Comparison of ENCODE assay signal across 10 mouse cellular contexts in the genomic region with DNA sequence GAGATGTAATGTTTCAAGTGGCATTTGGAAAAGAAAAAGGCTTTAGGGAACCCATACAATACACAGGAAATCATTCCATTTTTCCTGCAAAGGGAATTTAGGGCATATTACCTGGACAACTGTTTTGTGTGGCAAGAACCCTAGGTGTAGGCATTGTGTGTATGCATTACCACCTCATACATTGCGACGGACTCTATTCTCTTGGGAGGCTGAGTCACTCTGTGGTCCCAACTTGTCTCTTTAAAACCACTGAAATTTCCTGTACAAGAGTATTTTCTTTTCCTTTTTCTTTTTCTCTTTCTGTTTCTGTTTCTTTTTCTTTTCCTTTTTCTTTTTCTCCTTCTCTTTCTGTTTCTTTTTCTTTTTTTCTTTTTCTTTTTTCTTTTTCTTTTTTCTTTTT.
"Had no signal": no experiment of that assay in that cellular context is flagged by ENCODE, and none has a peak within 500 bp of the region (broad histone marks: within the 10 kb centered on the region; RNA-seq: fewer than 3 reads in every experiment).

No protein-coding gene starts in this region.

- H3K36me3 ChIP-seq: limb, embryonic 15.5 days; liver, embryonic 12.5 days had no signal

- ATAC-seq: liver, embryonic 12.5 days had no signal

- DNase-seq: kidney, adult 9 months; kidney, postnatal 36 days; lung, postnatal 4 days; thymus, postnatal 4 days had no signal

- H3K9ac ChIP-seq: limb, embryonic 15.5 days; liver, embryonic 12.5 days; lung, embryonic 14.5 days had no signal

- H3K27me3 ChIP-seq: limb, embryonic 15.5 days; liver, embryonic 12.5 days had no signal

- H3K4me1 ChIP-seq: limb, embryonic 15.5 days; liver, embryonic 12.5 days had no signal

- H3K27ac ChIP-seq: kidney, postnatal 0 days; limb, embryonic 15.5 days; liver, embryonic 12.5 days; stomach, postnatal 0 days had no signal

- H3K4me3 ChIP-seq: limb, embryonic 15.5 days; liver, embryonic 12.5 days; myocyte had no signal

- H3K4me2 ChIP-seq: limb, embryonic 15.5 days; liver, embryonic 12.5 days; lung, embryonic 14.5 days had no signal

- H3K9me3 ChIP-seq: limb, embryonic 15.5 days had no signal
